Mouse (Mus musculus) central nervous system, embryonic 11.5 days (tissue): ENCODE results near the gene E2f1. TPM values are rescaled to one million over a fixed set of nuclear protein-coding genes. Genes with fewer than 3 reads are reported as not detected.

Experiments used
- polyA plus RNA-seq: library from polyadenylated mRNA; depleted of rRNA; stranded (reverse); fragments of >200 nt; gene quantifications from 2 replicates; pipeline ENCODE4 v1.2.3, GENCODE M21; 2012; rRNA removed

Gene E2f1
- 50.5 and 65.5 TPM in 2 replicates for polyA plus RNA-seq

DNA sequence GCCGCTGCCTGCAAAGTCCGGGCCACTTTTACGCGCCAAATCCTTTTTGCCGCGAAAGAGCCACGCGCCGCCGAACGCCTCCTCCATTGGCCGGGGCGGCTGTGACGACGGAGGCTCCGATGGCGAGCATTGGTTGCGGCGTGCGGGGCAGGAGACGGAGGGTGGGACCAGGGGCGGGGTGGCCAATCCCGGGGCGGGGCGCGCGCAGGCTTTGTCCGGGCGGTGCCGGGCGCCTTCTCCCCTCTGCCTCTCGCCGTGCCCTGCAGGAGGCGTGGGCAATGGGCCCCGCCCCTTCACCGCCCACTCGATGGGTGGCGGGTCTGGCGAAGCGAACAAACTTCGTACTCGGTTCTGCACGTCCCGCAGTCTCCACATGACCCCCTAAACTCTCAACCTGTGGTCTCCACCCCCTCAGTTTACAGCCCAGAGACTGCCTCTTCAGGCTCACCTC is at the start of gene E2f1:
TSS of gene E2f1 (minus strand) at position 57 of the 451 bp plus-strand sequence.

DNA sequence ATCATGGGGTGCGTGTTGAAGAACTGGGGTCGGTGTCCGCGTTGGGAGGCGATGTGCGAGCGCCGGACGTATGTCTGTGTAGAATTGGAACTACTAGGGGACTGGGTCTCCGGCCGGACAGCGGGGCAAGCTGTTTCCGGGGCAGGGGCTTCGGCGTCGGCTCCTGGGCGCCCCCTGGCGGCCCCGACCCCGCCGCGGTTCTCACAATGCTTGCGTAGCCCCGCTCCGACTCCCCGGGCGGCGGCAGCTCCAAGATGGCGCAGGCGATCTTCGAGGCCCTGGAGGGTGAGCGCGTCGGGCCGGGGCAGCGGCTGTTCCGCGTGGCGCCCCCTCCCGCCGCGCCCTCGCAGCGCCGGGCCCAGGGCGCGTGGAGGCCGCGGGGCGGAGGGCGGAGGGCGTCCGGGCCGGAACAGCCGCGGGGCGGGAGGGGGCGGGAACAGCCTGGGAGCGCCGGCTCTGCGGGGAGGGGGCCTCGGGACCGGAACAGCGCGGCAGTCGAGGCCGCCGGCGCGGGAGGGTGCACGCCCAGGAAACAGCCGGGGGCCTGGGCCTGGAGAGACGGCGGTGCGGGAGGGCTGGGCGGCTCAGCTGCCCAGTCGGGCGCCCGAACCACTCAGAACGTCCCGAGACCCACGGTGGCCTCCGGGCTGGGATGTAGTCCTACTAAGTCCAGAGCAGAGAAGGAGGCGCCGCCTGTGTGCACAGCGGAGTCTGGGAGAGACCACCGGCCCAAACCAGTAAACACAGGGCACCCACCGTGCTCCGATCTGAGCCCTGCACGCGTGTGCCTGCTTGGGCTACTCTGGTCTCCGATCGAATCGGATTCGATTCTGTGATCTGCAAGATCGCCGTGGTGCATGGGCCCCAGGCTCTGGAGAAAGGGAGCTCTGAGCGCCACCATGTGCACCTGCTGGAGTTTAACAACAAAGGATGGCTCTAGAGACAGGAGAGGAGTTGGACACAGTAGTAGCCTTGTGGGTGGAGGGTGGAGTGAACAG is 43.7 kb upstream of the E2f1 start, which contains the start of the genes Zfp341 and 4930519P11Rik:
TSS of gene Zfp341 (plus strand) at position 180 of the 998 bp plus-strand sequence.
TSS of gene 4930519P11Rik (minus strand) at position 320 of the 998 bp plus-strand sequence.

DNA sequence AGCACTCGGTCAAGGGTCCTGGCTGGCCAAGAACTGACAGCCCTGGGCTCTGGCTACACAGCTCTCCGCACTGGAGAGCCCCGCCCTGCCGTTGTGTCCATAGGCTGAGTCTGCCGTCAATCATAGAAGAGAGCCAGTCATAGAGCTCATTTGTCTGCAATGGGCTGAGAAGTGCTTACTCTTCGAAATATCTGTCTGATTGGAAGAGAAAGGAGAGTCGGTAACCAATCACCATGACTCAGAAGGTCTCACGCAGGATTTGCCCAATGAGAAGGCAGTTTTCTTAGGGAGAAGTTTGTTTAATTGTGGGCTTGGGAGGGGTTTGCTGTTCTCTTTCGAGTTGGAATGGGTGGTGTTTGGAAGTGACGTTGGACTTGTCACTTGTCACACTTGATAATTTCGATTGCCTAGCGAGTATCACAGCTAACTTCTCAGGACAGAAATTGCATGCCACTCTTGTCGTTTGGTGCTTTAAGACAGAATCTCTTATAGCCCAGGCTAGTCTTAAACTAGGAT is 34.0 kb upstream of the E2f1 start, which contains the start of gene Pxmp4:
TSS of gene Pxmp4 (minus strand) at position 71 of the 516 bp plus-strand sequence.

DNA sequence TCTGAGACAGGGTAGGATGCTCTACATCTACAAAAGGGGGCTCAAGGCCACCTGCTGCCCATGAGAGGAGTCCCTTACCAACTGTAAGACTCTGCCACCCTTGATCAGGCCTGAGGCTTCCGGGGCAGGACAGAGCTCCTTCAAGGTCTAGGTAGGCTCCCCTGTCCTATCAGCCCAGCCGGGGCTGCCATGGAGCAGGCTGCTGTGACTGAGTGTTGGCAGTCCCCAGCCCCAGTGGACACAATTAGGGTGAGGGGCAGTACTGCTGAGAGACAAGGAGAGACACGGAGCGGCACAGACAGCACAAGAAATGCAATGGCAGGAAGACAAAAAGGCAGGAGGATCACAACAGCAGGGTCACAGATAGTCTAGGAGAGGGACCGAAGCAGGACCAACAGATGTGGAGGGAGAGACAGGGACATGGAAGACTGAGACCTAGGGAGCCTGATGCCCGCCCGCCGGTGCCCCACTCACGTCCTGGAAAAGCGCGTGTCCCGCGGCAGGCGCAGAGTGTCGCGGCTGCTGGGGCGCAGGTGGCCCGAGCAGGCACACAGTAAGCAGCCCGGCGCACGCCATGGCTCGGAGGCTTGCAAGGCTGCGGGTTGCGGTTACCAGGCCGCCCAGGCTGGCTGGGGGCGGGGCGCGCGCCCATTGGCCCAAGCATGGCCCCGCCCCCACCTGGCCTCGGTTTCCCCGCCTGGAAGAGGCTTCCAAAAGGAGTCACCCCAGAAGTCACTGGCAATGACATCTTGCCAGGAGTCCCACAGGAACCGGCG is 11.2 kb downstream of the E2f1 start, which contains the start of gene Necab3:
TSS of gene Necab3 (minus strand) at position 627 of the 776 bp plus-strand sequence.

GRCm38 (mm10) chr2:154551476-154551875 is 18.2 kb downstream of the E2f1 start, which contains the start of gene Actl10:
TSS of gene Actl10 (plus strand) at chr2:154551776.

DNA sequence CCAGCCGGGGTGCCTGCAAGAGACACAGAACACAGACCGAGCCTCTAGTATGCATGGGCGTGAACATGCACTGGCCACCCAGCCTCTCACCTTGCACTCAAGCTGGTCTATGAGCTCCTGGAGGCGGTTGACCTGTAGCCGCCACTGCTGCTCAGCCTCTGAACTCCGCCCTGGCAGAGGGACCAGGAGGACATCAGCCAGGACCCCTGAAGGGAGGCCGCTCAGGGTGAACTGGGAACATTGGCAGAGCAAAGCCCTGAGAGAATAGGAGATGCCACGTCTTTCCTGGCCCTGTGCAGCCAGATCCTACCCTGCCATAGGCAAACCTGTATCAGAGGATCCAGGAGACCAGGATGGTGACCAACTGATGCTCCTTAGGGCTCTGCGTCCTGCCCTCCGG is 23.0 kb downstream of the E2f1 start, which contains the start of gene 1700003F12Rik:
TSS of gene 1700003F12Rik (plus strand) at position 375 of the 400 bp plus-strand sequence.

Other genes starting within 250 kb of the E2f1 start
- 8.3 and 20.3 TPM in 2 replicates for gene Cdk5rap1, start 196.9 kb downstream of the E2f1 start, polyA plus RNA-seq
- gene Snta1, start 161.8 kb downstream of the E2f1 start, polyA plus RNA-seq, result 6.9 and 7.2 TPM in 2 replicates
- 37.0 and 44.4 TPM in 2 replicates for gene Cbfa2t2, start 133.4 kb downstream of the E2f1 start, polyA plus RNA-seq
- 0.88 and 2.4 TPM in 2 replicates for gene 1700003F12Rik, start 22.8 kb downstream of the E2f1 start, polyA plus RNA-seq
- 0.04 and 0.05 TPM in 2 replicates for gene Actl10, start 18.1 kb downstream of the E2f1 start, polyA plus RNA-seq
- gene Necab3, start 11.0 kb downstream of the E2f1 start, polyA plus RNA-seq, result 6.5 and 8.6 TPM in 2 replicates
- gene Pxmp4, start 33.8 kb upstream of the E2f1 start, polyA plus RNA-seq, result 6.1 and 11.0 TPM in 2 replicates
- gene Zfp341, start 43.4 kb upstream of the E2f1 start, polyA plus RNA-seq, result 4.3 and 7.4 TPM in 2 replicates
- gene 4930519P11Rik, start 43.5 kb upstream of the E2f1 start, polyA plus RNA-seq, result 0.12 and 0.62 TPM in 2 replicates
- 172 and 326 TPM in 2 replicates for gene Chmp4b, start 81.8 kb upstream of the E2f1 start, polyA plus RNA-seq
- gene Gm14214, start 200.1 kb upstream of the E2f1 start, polyA plus RNA-seq, result not detected in 2 replicates
- 393 and 415 TPM in 2 replicates for gene Raly, start 221.2 kb upstream of the E2f1 start, polyA plus RNA-seq
- 4.1 and 9.6 TPM in 2 replicates for gene a, start 221.5 kb upstream of the E2f1 start, polyA plus RNA-seq